ENCODE assay signal across 9 mouse cellular contexts in the genomic region with DNA sequence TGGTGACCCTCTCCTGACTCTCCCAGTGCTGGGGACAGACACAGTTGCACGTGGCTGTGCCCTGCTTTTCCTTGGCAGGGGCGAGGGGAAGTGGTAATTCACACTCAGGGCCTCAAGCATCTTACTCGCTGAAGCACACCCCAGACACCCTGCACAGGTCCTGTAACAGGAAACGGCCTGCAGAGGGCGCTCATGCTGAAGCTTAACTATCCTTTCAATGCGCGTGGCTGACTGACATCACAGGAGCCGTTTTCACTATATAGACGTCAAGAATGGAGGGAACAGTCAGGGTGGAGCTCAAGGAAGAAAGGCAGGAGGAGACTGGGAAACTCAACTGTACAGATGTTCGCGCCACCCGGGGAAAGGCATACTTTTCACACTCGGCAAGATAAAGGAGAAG. TPM values are rescaled to one million over a fixed set of nuclear protein-coding genes. Genes with fewer than 3 reads are reported as not detected.
DNase-seq lines count a peak whose midpoint lies in the region; ATAC-seq and TF ChIP-seq lines count a peak whose summit lies in the region.
"Had no signal": no experiment of that assay in that cellular context is flagged by ENCODE, and none has a peak within 500 bp of the region (broad histone marks: within the 10 kb centered on the region; RNA-seq: fewer than 3 reads in every experiment).

No protein-coding gene starts in this region.

- H3K9me3 ChIP-seq in kidney, embryonic 14.5 days (ENCODE audit: control insufficient read depth, low read length) = no peaks in the 10 kb centered on the region
- H3K9me3 ChIP-seq in embryonic facial prominence, embryonic 14.5 days (ENCODE audit: control insufficient read depth, low read length) = 0 out of 2 replicates have a peak, but pooled peaks cover 5% of the 10 kb centered on the region
- H3K9me3 ChIP-seq in midbrain, embryonic 15.5 days = no peaks in the 10 kb centered on the region

- peaks cover 74% of the 10 kb centered on the region for H3K36me3 ChIP-seq in kidney, embryonic 14.5 days (ENCODE audit: control insufficient read depth, insufficient read depth, low read length)
- H3K36me3 ChIP-seq in embryonic facial prominence, embryonic 14.5 days (ENCODE audit: control insufficient read depth, insufficient read depth, low read length) = peaks cover 82% of the 10 kb centered on the region
- H3K36me3 ChIP-seq in midbrain, embryonic 15.5 days (replicated peaks) = peaks cover 51% of the 10 kb centered on the region

- DNase-seq in kidney, adult 18-20 months = peak; percentile 31
- peak; percentile 84 for DNase-seq in ES-CJ7 (ENCODE audit: low read depth, low spot score)
- peak; percentile 83 for DNase-seq in brain, adult 2 months (ENCODE audit: low read depth, low spot score)
- peak; percentile 45 for DNase-seq in embryonic facial prominence, embryonic 14.5 days (ENCODE audit: low spot score)
- DNase-seq in left cerebral cortex, adult 2 months (ENCODE audit: extremely low spot score in 1 of 2, low spot score in 2 of 2) = peak; percentile 42 to 65
- no peak for DNase-seq in urinary bladder, postnatal 36 days (ENCODE audit: low spot score in 2 of 2)

- H3K9ac ChIP-seq in kidney, embryonic 14.5 days (ENCODE audit: low read depth, low read length) = no peak overlapping the region
- H3K9ac ChIP-seq in embryonic facial prominence, embryonic 14.5 days (ENCODE audit: low read depth, low read length) = no peak overlapping the region
- no peak overlapping the region for H3K9ac ChIP-seq in midbrain, embryonic 15.5 days

- no peak overlapping the region for H3K4me2 ChIP-seq in kidney, embryonic 14.5 days (replicated peaks; ENCODE audit: low read depth, low read length)
- H3K4me2 ChIP-seq in embryonic facial prominence, embryonic 14.5 days (ENCODE audit: low read depth, low read length) = no peak overlapping the region
- H3K4me2 ChIP-seq in midbrain, embryonic 15.5 days = no peak overlapping the region

- no peaks in the 10 kb centered on the region for H3K4me1 ChIP-seq in kidney, embryonic 14.5 days (ENCODE audit: control insufficient read depth, insufficient read depth, low read length)
- no peaks in the 10 kb centered on the region for H3K4me1 ChIP-seq in embryonic facial prominence, embryonic 14.5 days (ENCODE audit: control insufficient read depth, insufficient read depth, low read length)
- no peaks in the 10 kb centered on the region for H3K4me1 ChIP-seq in midbrain, embryonic 15.5 days

- ATAC-seq in kidney, embryonic 14.5 days (ENCODE audit: low FRiP score, low TSS enrichment) = no peak
- no peak for ATAC-seq in embryonic facial prominence, embryonic 14.5 days (ENCODE audit: low read depth)
- 0 out of 2 replicates have a peak, but pooled peaks have one; percentile 27 for ATAC-seq in midbrain, embryonic 15.5 days (replicated peaks)

- no peaks in the 10 kb centered on the region for H3K27me3 ChIP-seq in kidney, embryonic 14.5 days (ENCODE audit: control insufficient read depth, insufficient read depth, low read length)
- H3K27me3 ChIP-seq in embryonic facial prominence, embryonic 14.5 days (replicated peaks; ENCODE audit: control insufficient read depth, insufficient read depth, low read length) = no peaks in the 10 kb centered on the region
- no peaks in the 10 kb centered on the region for H3K27me3 ChIP-seq in midbrain, embryonic 15.5 days (replicated peaks)

- no peak overlapping the region for H3K4me3 ChIP-seq in kidney, embryonic 14.5 days (ENCODE audit: low read length)
- H3K4me3 ChIP-seq in embryonic facial prominence, embryonic 14.5 days (ENCODE audit: low read depth, low read length) = no peak overlapping the region
- H3K4me3 ChIP-seq in left cerebral cortex, adult 2 months = no peak overlapping the region
- H3K4me3 ChIP-seq in midbrain, embryonic 15.5 days = no peak overlapping the region

- 65% methylated on average over 13 of the region's 13 CpGs for WGBS in kidney, embryonic 14.5 days
- WGBS in embryonic facial prominence, embryonic 14.5 days = 57% methylated on average over 13 of the region's 13 CpGs
- WGBS in midbrain, embryonic 15.5 days = 59% methylated on average over 13 of the region's 13 CpGs

- H3K27ac ChIP-seq in kidney, embryonic 14.5 days (ENCODE audit: low read depth, low read length) = no peak overlapping the region
- H3K27ac ChIP-seq in embryonic facial prominence, embryonic 14.5 days (replicated peaks; ENCODE audit: low read depth, low read length) = no peak overlapping the region
- no peak overlapping the region for H3K27ac ChIP-seq in left cerebral cortex, adult 2 months
- H3K27ac ChIP-seq in midbrain, embryonic 15.5 days = no peak overlapping the region
- H3K27ac ChIP-seq: macrophage had no signal

- TF ChIP-seq CTCF in left cerebral cortex, adult 2 months (IDR thresholded peaks at IDR 0.05) = peak; percentile 64

- intact Hi-C loops in left cerebral cortex, adult 2 months (cut with DNase I) = loop anchor here (5.0 kb wide), 1 partner anchor 381 kb away; no protein-coding TSS in a partner anchor

RNA-seq across cellular contexts. Expression of a gene that starts 23.8 kb away (rescaled TPM):
- polyA plus RNA-seq in kidney, embryonic 14.5 days (2014; fragmentation: Nextera tagmentation; extraction: Ambion mirVana) = 0.39 and 0.49 TPM in 2 replicates
- polyA plus RNA-seq in embryonic facial prominence, embryonic 14.5 days (2014; fragmentation: Nextera tagmentation; extraction: Ambion mirVana) = 1.7 and 2.2 TPM in 2 replicates
- 10 to 100 TPM; 17.9 to 18.9 TPM for total RNA-seq in left cerebral cortex, adult 2 months (2021)
- 5.1 and 5.5 TPM in 2 replicates for polyA plus RNA-seq in midbrain, embryonic 15.5 days (2015; fragmentation: Nextera tagmentation; extraction: Ambion mirVana)

Comparison
In these comparisons a context has a peak if more than half of its experiments do, and no peak if none do; other contexts are left out.
1. DNase-seq: peak in kidney, adult 18-20 months (single experiment), ES-CJ7 (single experiment), brain, adult 2 months (single experiment), embryonic facial prominence, embryonic 14.5 days (single experiment) and left cerebral cortex, adult 2 months (2 of 2); none in urinary bladder, postnatal 36 days (0 of 2).